Mouse (Mus musculus): ENCODE results near the gene 1700129C05Rik. TPM values are rescaled to one million over a fixed set of nuclear protein-coding genes. Genes with fewer than 3 reads are reported as not detected.

The 1700129C05Rik gene
- not detected for total RNA-seq (2023)

DNA sequence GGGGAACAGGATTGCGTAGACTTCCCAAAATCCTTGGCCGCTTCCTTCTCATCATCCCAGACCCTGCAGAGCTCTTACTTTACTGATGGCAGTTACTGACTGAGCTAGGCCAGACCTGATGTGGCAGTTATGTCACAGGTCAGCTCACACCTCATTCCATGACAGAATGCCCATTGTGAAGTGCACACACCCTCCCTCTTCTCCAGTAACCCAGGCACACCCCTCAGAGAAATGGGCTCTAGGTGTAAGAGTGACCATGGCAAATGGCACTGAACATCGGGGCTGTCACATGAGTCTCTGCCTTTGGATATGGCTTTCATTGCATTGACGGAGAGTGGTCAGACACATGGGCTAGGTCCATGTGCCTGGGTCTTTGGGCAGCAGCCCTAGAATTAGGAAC, at the start of gene 1700129C05Rik:
Gene 1700129C05Rik (minus strand): TSS at position 101 of the 400 bp plus-strand sequence.

DNA sequence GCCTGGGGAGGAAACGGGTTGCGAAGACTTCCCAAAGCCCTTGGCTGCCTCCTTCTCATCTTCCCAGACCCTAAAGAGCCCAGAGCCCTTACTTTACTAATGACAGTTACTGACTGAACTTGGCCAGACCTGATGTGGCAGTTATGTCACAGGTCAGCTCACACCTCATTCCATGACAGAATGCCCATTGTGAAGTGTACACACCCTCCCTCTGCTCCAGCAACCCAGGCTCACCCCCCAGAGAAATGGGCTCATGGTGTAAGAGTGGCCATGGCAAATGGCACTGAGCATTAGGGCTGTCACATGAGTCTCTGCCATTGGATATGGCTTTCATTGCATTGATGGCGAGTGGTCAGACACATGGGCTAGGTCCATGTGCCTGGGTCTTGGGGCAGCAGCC, 36.0 kb upstream of the 1700129C05Rik start, which contains the start of gene Gm5142:
Gene Gm5142 (minus strand): TSS at position 101 of the 400 bp plus-strand sequence.

Other genes starting within 250 kb of the 1700129C05Rik start
- gene Gm5142, start 35.9 kb upstream of the 1700129C05Rik start, total RNA-seq (2023), result not detected
- gene Rcbtb1, start 58.3 kb upstream of the 1700129C05Rik start, total RNA-seq (2023), result 66.7 TPM
- 3.2 TPM for gene Gm6904, start 117.3 kb upstream of the 1700129C05Rik start, total RNA-seq (2023)
- gene Phf11a, start 154.6 kb upstream of the 1700129C05Rik start, total RNA-seq (2023), result 2.2 TPM
- gene Phf11b, start 198.5 kb upstream of the 1700129C05Rik start, total RNA-seq (2023), result 26.0 TPM
- gene Phf11d, start 222.6 kb upstream of the 1700129C05Rik start, total RNA-seq (2023), result 11.1 TPM

Data from CD8-positive naive resting alpha-beta T cell, adult 57 days (primary cell).